Mouse (Mus musculus): ENCODE measurements around the gene Plekhf1.

- no peak for TF ChIP-seq CTCF (IDR thresholded peaks at IDR 0.05; ENCODE audit: borderline replicate concordance, extremely low read depth, insufficient read depth, insufficient read length)
- no peak for TF ChIP-seq POLR2A (IDR thresholded peaks at IDR 0.05; ENCODE audit: borderline replicate concordance, extremely low read depth, insufficient read depth, insufficient read length, poor library complexity, severe bottlenecking)
Observed at GRCm38 (mm10) chr7:38251494-38252216, 23.8 kb upstream of the Plekhf1 start.

Data from brain, embryonic 14.5 days (tissue).